8 mouse cellular contexts compared by ENCODE assay signal in genomic region chr7:128611799-128612411, GRCm38 (mm10). TPM values are rescaled to one million over a fixed set of nuclear protein-coding genes. Genes with fewer than 3 reads are reported as not detected.
DNase-seq lines count a peak whose midpoint lies in the region; ATAC-seq and TF ChIP-seq lines count a peak whose summit lies in the region.

No protein-coding gene starts in this region.

- no peak for TF ChIP-seq EP300 in stomach, postnatal 0 days (optimal IDR thresholded peaks at IDR 0.05)

- no peak for ATAC-seq in limb, embryonic 14.5 days (ENCODE audit: low FRiP score, low read depth)
- ATAC-seq in stomach, postnatal 0 days (ENCODE audit: low FRiP score, low TSS enrichment), result no peak

- TF ChIP-seq POLR2A in bone marrow macrophage, adult 2 months (IDR thresholded peaks at IDR 0.05; ENCODE audit: borderline replicate concordance, low read depth, low read length), result no peak
- TF ChIP-seq POLR2A in limb, embryonic 14.5 days (IDR thresholded peaks at IDR 0.05; ENCODE audit: borderline replicate concordance, extremely low read depth, insufficient read depth, insufficient read length), result no peak

- H3K27me3 ChIP-seq in hindbrain, embryonic 10.5 days (ENCODE audit: insufficient read depth, poor library complexity, severe bottlenecking), result no peaks in the 10 kb centered on the region
- no peaks in the 10 kb centered on the region for H3K27me3 ChIP-seq in limb, embryonic 14.5 days (ENCODE audit: control insufficient read depth, insufficient read depth, low read length)
- H3K27me3 ChIP-seq in stomach, postnatal 0 days (ENCODE audit: control insufficient read depth, insufficient read depth, low read length), result no peaks in the 10 kb centered on the region

- TF ChIP-seq CTCF in bone marrow macrophage, adult 2 months (IDR thresholded peaks at IDR 0.05; ENCODE audit: low read depth, low read length), result no peak
- TF ChIP-seq CTCF in stomach, postnatal 0 days (IDR thresholded peaks at IDR 0.05; ENCODE audit: low read depth), result no peak

- H3K4me3 ChIP-seq in bone marrow macrophage, adult 2 months (ENCODE audit: insufficient read depth, low read length), result peak overlapping the region; percentile 99
- peak overlapping the region; percentile 87 for H3K4me3 ChIP-seq in hindbrain, embryonic 10.5 days
- H3K4me3 ChIP-seq in limb, embryonic 14.5 days (replicated peaks; ENCODE audit: low read length), result peak overlapping the region; percentile 87
- peak overlapping the region; percentile 95 for H3K4me3 ChIP-seq in stomach, postnatal 0 days (ENCODE audit: low read depth, low read length)

- H3K9ac ChIP-seq in limb, embryonic 14.5 days (ENCODE audit: low read depth, low read length, severe bottlenecking), result peak overlapping the region; percentile 87
- H3K9ac ChIP-seq in stomach, postnatal 0 days (ENCODE audit: low read length), result peak overlapping the region; percentile 89

- no peak overlapping the region for H3K27ac ChIP-seq in bone marrow macrophage, adult 2 months (ENCODE audit: insufficient read depth, low read depth, low read length)
- H3K27ac ChIP-seq in hindbrain, embryonic 10.5 days, result peak overlapping the region; percentile 94
- 0 out of 2 replicates have a peak overlapping the region, but pooled peaks have one; percentile 81 for H3K27ac ChIP-seq in limb, embryonic 14.5 days (replicated peaks; ENCODE audit: low read depth, low read length)
- H3K27ac ChIP-seq in stomach, postnatal 0 days (replicated peaks), result peak overlapping the region; percentile 96

- 21% methylated on average over 22 of the region's 22 CpGs for WGBS in hindbrain, embryonic 10.5 days
- 16% methylated on average over 21 of the region's 22 CpGs for WGBS in limb, embryonic 14.5 days
- 7% methylated on average over 22 of the region's 22 CpGs for WGBS in stomach, postnatal 0 days

- H3K4me2 ChIP-seq in limb, embryonic 14.5 days (replicated peaks; ENCODE audit: low read depth, low read length, severe bottlenecking), result peak overlapping the region; percentile 80
- peak overlapping the region; percentile 79 for H3K4me2 ChIP-seq in stomach, postnatal 0 days (replicated peaks; ENCODE audit: low read depth)

- DNase-seq in cerebellum, adult 9-10 months, result peak; percentile 59
- no peak for DNase-seq in cerebellum, postnatal 10 days
- no peak for DNase-seq in hindbrain, embryonic 10.5 days (ENCODE audit: low spot score)
- no peak for DNase-seq in limb, embryonic 14.5 days (ENCODE audit: low spot score)
- DNase-seq in stomach, postnatal 0 days (ENCODE audit: low spot score), result no peak
- DNase-seq in urinary bladder, adult 2 months (ENCODE audit: low spot score), result no peak
- DNase-seq in cerebellum, postnatal 4 days (ENCODE audit: low spot score in 2 of 2), result no peak

- H3K9me3 ChIP-seq in hindbrain, embryonic 10.5 days, result 0 out of 2 replicates have a peak, but pooled peaks cover 3% of the 10 kb centered on the region
- no peaks in the 10 kb centered on the region for H3K9me3 ChIP-seq in limb, embryonic 14.5 days (ENCODE audit: control insufficient read depth, low read length)
- H3K9me3 ChIP-seq in stomach, postnatal 0 days (ENCODE audit: control insufficient read depth, low read length), result no peaks in the 10 kb centered on the region

- peaks cover 22% of the 10 kb centered on the region for H3K4me1 ChIP-seq in bone marrow macrophage, adult 2 months (ENCODE audit: control insufficient read depth, insufficient read depth, low read length)
- H3K4me1 ChIP-seq in hindbrain, embryonic 10.5 days (replicated peaks), result peaks cover 29% of the 10 kb centered on the region
- peaks cover 10% of the 10 kb centered on the region for H3K4me1 ChIP-seq in limb, embryonic 14.5 days (ENCODE audit: control insufficient read depth, insufficient read depth, low read length)
- H3K4me1 ChIP-seq in stomach, postnatal 0 days (replicated peaks; ENCODE audit: control insufficient read depth, insufficient read depth), result no peaks in the 10 kb centered on the region; the same call in 1 of the 2 replicates

- no peaks in the 10 kb centered on the region for H3K36me3 ChIP-seq in hindbrain, embryonic 10.5 days
- no peaks in the 10 kb centered on the region for H3K36me3 ChIP-seq in limb, embryonic 14.5 days (ENCODE audit: control insufficient read depth, insufficient read depth, low read length)
- H3K36me3 ChIP-seq in stomach, postnatal 0 days (ENCODE audit: control insufficient read depth, insufficient read depth, low read length), result no peaks in the 10 kb centered on the region

RNA-seq across cellular contexts. Expression of gene Inpp5f, which starts 0.8 kb away (rescaled TPM):
- 16.8 and 18.4 TPM in 2 replicates for polyA plus RNA-seq in bone marrow macrophage, adult 2 months (2012; ENCODE audit: insufficient read depth, insufficient read length, missing spikeins)
- 41.5 and 63.6 TPM in 2 replicates for polyA plus RNA-seq in hindbrain, embryonic 10.5 days (2016; fragmentation: Nextera tagmentation; extraction: Ambion mirVana)
- polyA plus RNA-seq in limb, embryonic 14.5 days (2012; rRNA removed), result 10.6 and 10.9 TPM in 2 replicates
- polyA plus RNA-seq in limb, embryonic 14.5 days (2014; fragmentation: Nextera tagmentation; extraction: Ambion mirVana), result 20.2 and 24.3 TPM in 2 replicates
- 12.3 and 12.4 TPM in 2 replicates for polyA plus RNA-seq in stomach, postnatal 0 days (2015; fragmentation: Nextera tagmentation; extraction: Ambion mirVana)
- 13.4 and 14.2 TPM in 2 replicates for polyA plus RNA-seq in urinary bladder, adult 2 months (2012; rRNA removed)
